Mouse (Mus musculus): Measurements from ENCODE around the gene Otos.

DNA sequence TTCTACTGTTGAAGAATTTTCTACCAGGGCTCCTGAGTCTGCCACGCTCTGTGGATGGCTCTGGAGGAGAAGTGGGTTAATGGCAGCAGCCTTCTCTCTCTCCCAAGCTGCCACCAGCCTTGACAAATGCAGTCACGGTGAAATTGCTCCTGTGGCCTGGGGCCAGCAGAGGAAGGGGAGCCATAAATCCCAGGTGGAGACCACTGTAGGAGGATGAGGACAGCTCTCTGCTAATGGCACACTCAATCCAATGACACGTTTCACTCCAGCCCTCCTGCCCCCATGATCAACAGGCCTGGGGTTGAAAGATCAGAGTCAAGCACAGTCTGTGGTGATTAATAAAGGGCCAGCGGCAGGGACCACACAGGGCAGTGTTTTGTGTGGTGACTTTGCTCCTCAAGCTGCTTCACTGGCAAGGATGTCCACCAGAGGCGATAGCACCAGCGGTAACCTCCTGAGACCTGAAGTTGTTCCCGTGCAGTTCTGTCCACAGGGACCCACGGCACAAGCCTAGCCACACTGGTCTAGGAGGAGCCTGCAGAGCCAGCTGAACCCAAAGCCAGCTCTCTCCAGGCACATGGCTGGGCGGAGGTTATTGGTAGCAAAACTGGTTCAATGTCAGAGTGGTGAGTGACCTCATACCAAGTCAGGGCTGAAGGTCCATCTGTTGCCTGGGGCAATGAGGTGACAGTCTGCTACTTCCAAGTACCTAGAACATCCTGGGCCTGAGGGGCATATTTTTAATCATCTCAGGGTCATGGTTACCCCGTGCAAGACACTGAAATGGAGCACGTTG is 8.6 kb upstream of the Otos start:
- TF ChIP-seq POLR2A (IDR thresholded peaks at IDR 0.05; ENCODE audit: borderline replicate concordance, insufficient read depth, low read length) = no peak
- TF ChIP-seq CTCF (IDR thresholded peaks at IDR 0.05; ENCODE audit: borderline replicate concordance, insufficient read depth, low read depth, low read length) = no peak
